Mouse (Mus musculus): ENCODE data around the gene Ufc1. TPM values are rescaled to one million over a fixed set of nuclear protein-coding genes. Genes with fewer than 3 reads are reported as not detected.
"Not testable (repeated sequence)": the region's sequence is repeated elsewhere in the genome, so short reads cannot be mapped to it uniquely, and the experiment has no call there.

The Ufc1 gene
- polyA plus RNA-seq, 1 experiment from 2014 or later, result 77.2 TPM

GRCm38 (mm10) chr1:171321415-171321814 is 26.6 kb upstream of the Ufc1 start:
- no peak overlapping the region for H3K27ac ChIP-seq (replicated peaks)
- no peaks in the 10 kb centered on the region for H3K27me3 ChIP-seq (replicated peaks)
- no peaks in the 10 kb centered on the region for H3K9me3 ChIP-seq
- ATAC-seq (ENCODE audit: extremely low read depth, insufficient number of reproducible peaks, low FRiP score, low TSS enrichment), result no peak
- H3K4me1 ChIP-seq, result peaks cover 10% of the 10 kb centered on the region
- H3K36me3 ChIP-seq, result peaks cover 15% of the 10 kb centered on the region
- no peak overlapping the region for H3K4me3 ChIP-seq
- no peak overlapping the region for H3K9ac ChIP-seq
- no peak overlapping the region for H3K4me2 ChIP-seq

GRCm38 (mm10) chr1:171320151-171320550 is 25.3 kb upstream of the Ufc1 start:
- ATAC-seq (ENCODE audit: extremely low read depth, insufficient number of reproducible peaks, low FRiP score, low TSS enrichment), result no peak
- H3K4me1 ChIP-seq, result no peaks in the 10 kb centered on the region
- no peak overlapping the region for H3K27ac ChIP-seq (replicated peaks)
- 17% methylated on average over 5 of the region's 5 CpGs for WGBS
- peaks cover 4% of the 10 kb centered on the region; the same call in 1 of the 2 replicates for H3K36me3 ChIP-seq
- H3K4me3 ChIP-seq, result peak overlapping the region; percentile 29
- peak overlapping the region; percentile 56 for H3K4me2 ChIP-seq
- peak overlapping the region; percentile 48; the same call in 1 of the 2 replicates for H3K9ac ChIP-seq
- peaks cover 8% of the 10 kb centered on the region; the same call in 1 of the 2 replicates for H3K9me3 ChIP-seq
- H3K27me3 ChIP-seq (replicated peaks), result no peaks in the 10 kb centered on the region

GRCm38 (mm10) chr1:171319748-171320147 is 24.9 kb upstream of the Ufc1 start:
- no peak for ATAC-seq (ENCODE audit: extremely low read depth, insufficient number of reproducible peaks, low FRiP score, low TSS enrichment)
- peak overlapping the region; percentile 56 for H3K4me2 ChIP-seq
- no peaks in the 10 kb centered on the region for H3K27me3 ChIP-seq (replicated peaks)
- H3K9me3 ChIP-seq, result peaks cover 8% of the 10 kb centered on the region; the same call in 1 of the 2 replicates
- 19% methylated on average over 7 of the region's 7 CpGs for WGBS
- H3K4me3 ChIP-seq, result peak overlapping the region; percentile 29
- peaks cover 4% of the 10 kb centered on the region; the same call in 1 of the 2 replicates for H3K36me3 ChIP-seq
- no peak overlapping the region for H3K27ac ChIP-seq (replicated peaks)
- H3K9ac ChIP-seq, result peak overlapping the region; percentile 48; the same call in 1 of the 2 replicates
- H3K4me1 ChIP-seq, result no peaks in the 10 kb centered on the region

GRCm38 (mm10) chr1:171309321-171309720 is 14.5 kb upstream of the Ufc1 start:
- H3K4me3 ChIP-seq, result no peak overlapping the region
- H3K27ac ChIP-seq (replicated peaks), result no peak overlapping the region
- peaks cover 11% of the 10 kb centered on the region; the same call in 1 of the 2 replicates for H3K4me1 ChIP-seq
- ATAC-seq (ENCODE audit: extremely low read depth, insufficient number of reproducible peaks, low FRiP score, low TSS enrichment), result no peak
- no peak overlapping the region for H3K9ac ChIP-seq
- H3K4me2 ChIP-seq, result no peak overlapping the region
- H3K36me3 ChIP-seq, result no peaks in the 10 kb centered on the region
- H3K9me3 ChIP-seq, result no peaks in the 10 kb centered on the region
- WGBS, result 63% methylated on average over 2 of the region's 2 CpGs
- H3K27me3 ChIP-seq (replicated peaks), result no peaks in the 10 kb centered on the region

- not testable (repeated sequence) for H3K36me3 ChIP-seq; H3K9me3 ChIP-seq; H3K27me3 ChIP-seq (replicated peaks); H3K9ac ChIP-seq; ATAC-seq (ENCODE audit: extremely low read depth, insufficient number of reproducible peaks, low FRiP score, low TSS enrichment); H3K4me2 ChIP-seq; H3K4me3 ChIP-seq; H3K27ac ChIP-seq (replicated peaks)
- 59% methylated on average over 5 of the region's 5 CpGs for WGBS
- H3K4me1 ChIP-seq, result peaks cover 11% of the 10 kb centered on the region; the same call in 1 of the 2 replicates
Measured at GRCm38 (mm10) chr1:171306157-171306556, 11.3 kb upstream of the Ufc1 start.

GRCm38 (mm10) chr1:171298226-171298625 is 3.4 kb upstream of the Ufc1 start:
- 43% methylated on average over 3 of the region's 3 CpGs for WGBS
- ATAC-seq (ENCODE audit: extremely low read depth, insufficient number of reproducible peaks, low FRiP score, low TSS enrichment), result no peak
- H3K27ac ChIP-seq (replicated peaks), result no peak overlapping the region

GRCm38 (mm10) chr1:171295063-171295402 is 209 bp upstream of the Ufc1 start:
- no peak for ATAC-seq (ENCODE audit: extremely low read depth, insufficient number of reproducible peaks, low FRiP score, low TSS enrichment)
- Histone ChIP-seq H3K4me2 (peak overlapping the region; percentile 89), H3K9me3 (no peaks in the 10 kb centered on the region), H3K27me3 (replicated peaks) (peaks cover 34% of the 10 kb centered on the region), H3K4me1 (peaks cover 9% of the 10 kb centered on the region), H3K36me3 (peaks cover 16% of the 10 kb centered on the region), H3K4me3 (peak overlapping the region; percentile 87), H3K9ac (peak overlapping the region; percentile 94), H3K27ac (replicated peaks) (peak overlapping the region; percentile 93)
- 14% methylated on average over 3 of the region's 3 CpGs for WGBS

More at GRCm38 (mm10) chr1:171298226-171298625, 3.4 kb upstream of the Ufc1 start:
- Histone ChIP-seq H3K36me3 (no peaks in the 10 kb centered on the region), H3K9ac (no peak overlapping the region), H3K9me3 (no peaks in the 10 kb centered on the region), H3K4me1 (peaks cover 7% of the 10 kb centered on the region), H3K27me3 (replicated peaks) (peaks cover 34% of the 10 kb centered on the region), H3K4me3 (no peak overlapping the region), H3K4me2 (no peak overlapping the region)

GRCm38 (mm10) chr1:171293906-171294297 is 922 bp downstream of the Ufc1 start:
- Histone ChIP-seq H3K9me3 (no peaks in the 10 kb centered on the region), H3K27ac (replicated peaks) (peak overlapping the region; percentile 93), H3K36me3 (peaks cover 27% of the 10 kb centered on the region), H3K27me3 (replicated peaks) (peaks cover 33% of the 10 kb centered on the region), H3K4me2 (peak overlapping the region; percentile 89), H3K9ac (peak overlapping the region; percentile 94), H3K4me3 (peak overlapping the region; percentile 87), H3K4me1 (peaks cover 9% of the 10 kb centered on the region)
- WGBS, result 42% methylated on average over 5 of the region's 5 CpGs
- ATAC-seq (ENCODE audit: extremely low read depth, insufficient number of reproducible peaks, low FRiP score, low TSS enrichment), result no peak

GRCm38 (mm10) chr1:171293351-171293750 is 1.5 kb downstream of the Ufc1 start:
- Histone ChIP-seq H3K36me3 (peaks cover 32% of the 10 kb centered on the region), H3K9ac (peak overlapping the region; percentile 94), H3K4me1 (peaks cover 13% of the 10 kb centered on the region), H3K27ac (replicated peaks) (no peak overlapping the region), H3K4me3 (peak overlapping the region; percentile 87), H3K27me3 (replicated peaks) (peaks cover 27% of the 10 kb centered on the region), H3K4me2 (peak overlapping the region; percentile 89), H3K9me3 (no peaks in the 10 kb centered on the region)
- 82% methylated on average over 3 of the region's 3 CpGs for WGBS
- no peak for ATAC-seq (ENCODE audit: extremely low read depth, insufficient number of reproducible peaks, low FRiP score, low TSS enrichment)

- Histone ChIP-seq H3K4me3 (peak overlapping the region; percentile 88; the same call in 1 of the 2 replicates), H3K27ac (replicated peaks) (peak overlapping the region; percentile 47; the same call in 1 of the 2 replicates), H3K27me3 (replicated peaks) (no peaks in the 10 kb centered on the region), H3K4me1 (peaks cover 31% of the 10 kb centered on the region), H3K9me3 (no peaks in the 10 kb centered on the region), H3K4me2 (peak overlapping the region; percentile 74), H3K36me3 (peaks cover 65% of the 10 kb centered on the region), H3K9ac (peak overlapping the region; percentile 98; the same call in 1 of the 2 replicates)
- no peak for ATAC-seq (ENCODE audit: extremely low read depth, insufficient number of reproducible peaks, low FRiP score, low TSS enrichment)
- 70% methylated on average over 4 of the region's 4 CpGs for WGBS
Measured at GRCm38 (mm10) chr1:171288328-171288727, 6.5 kb downstream of the Ufc1 start.

GRCm38 (mm10) chr1:171287136-171288081 is 7.4 kb downstream of the Ufc1 start, which contains the start of gene Usp21:
Gene Usp21 (minus strand): TSS chr1:171287991.
- Histone ChIP-seq H3K4me2 (peak within 1 kb of the TSS; percentile 74), H3K9ac (peak within 1 kb of the TSS; percentile 98), H3K36me3 (peaks cover 74% of the 10 kb centered on the region), H3K4me3 (peak within 1 kb of the TSS; percentile 88), H3K27me3 (replicated peaks) (no peaks in the 10 kb centered on the region), H3K27ac (replicated peaks) (peak within 1 kb of the TSS; percentile 93), H3K4me1 (peaks cover 32% of the 10 kb centered on the region), H3K9me3 (no peaks in the 10 kb centered on the region)
- WGBS, result 1% methylated on average over 49 of the region's 49 CpGs
- ATAC-seq (ENCODE audit: extremely low read depth, insufficient number of reproducible peaks, low FRiP score, low TSS enrichment), result peak; percentile 82
